Mouse (Mus musculus) splenic B cell, adult 2 months (primary cell): Measurements from ENCODE around the gene 4931429L15Rik.

ENCODE experiments used
- DNase-seq: peaks from one replicate; pipeline ENCODE4 v3.0.0-alpha.2; 2011; ENCODE audit warnings: low read depth, low spot score
- H3K27me3 ChIP-seq: 2 replicates; pipeline ENCODE4 v1.6.1; 2012; ENCODE audit warnings: mild to moderate bottlenecking, low read length, moderate library complexity, mixed read lengths; ENCODE audit not compliant: control insufficient read depth, poor library complexity, insufficient read depth, severe bottlenecking
- H3K36me3 ChIP-seq: 2 replicates; pipeline ENCODE4 v1.6.1; 2012; ENCODE audit warnings: mild to moderate bottlenecking, low read length, moderate library complexity, mixed read lengths; ENCODE audit not compliant: control insufficient read depth, poor library complexity, insufficient read depth, severe bottlenecking

The 4931429L15Rik gene

DNA sequence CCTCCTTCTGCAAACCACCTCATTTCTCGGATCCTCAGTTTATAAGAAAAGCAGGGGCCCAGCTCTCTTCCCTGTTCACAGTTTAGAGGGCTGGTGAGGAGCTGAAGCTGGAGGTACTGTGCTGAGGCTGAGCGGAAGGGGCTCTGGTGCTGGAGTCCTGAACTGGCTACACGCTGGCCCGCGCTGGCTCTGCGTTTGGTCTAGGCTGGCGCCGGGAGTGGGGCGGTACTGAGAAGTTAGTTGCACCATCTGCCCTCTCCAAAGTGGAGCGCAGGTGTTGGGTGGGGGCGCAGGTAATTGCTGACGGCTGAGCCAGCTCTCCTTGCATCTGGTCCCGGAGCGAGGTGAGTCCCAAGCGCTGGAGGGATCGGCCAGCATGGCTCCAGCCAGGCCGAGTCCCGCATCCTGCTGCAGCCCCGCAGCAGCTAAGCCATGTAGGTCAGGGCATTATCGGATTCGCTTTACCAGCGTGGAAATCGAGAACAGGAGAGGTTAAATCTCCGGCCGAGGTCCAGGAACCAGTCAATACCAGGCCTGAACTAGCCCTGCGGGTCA lies 14.8 kb upstream of the 4931429L15Rik start:
- Histone ChIP-seq H3K27me3 (no peaks in the 10 kb centered on the region), H3K36me3 (no peaks in the 10 kb centered on the region)
- no peak for DNase-seq

GRCm38 (mm10) chr9:46331301-46331700 lies 11.5 kb upstream of the 4931429L15Rik start:
- Histone ChIP-seq H3K36me3 (no peaks in the 10 kb centered on the region), H3K27me3 (no peaks in the 10 kb centered on the region)
- no peak for DNase-seq

- DNase-seq, result no peak
- Histone ChIP-seq H3K27me3 (no peaks in the 10 kb centered on the region), H3K36me3 (no peaks in the 10 kb centered on the region)
These were observed 10.8 kb upstream of the 4931429L15Rik start for GRCm38 (mm10) chr9:46330586-46330895.

- Histone ChIP-seq H3K36me3 (no peaks in the 10 kb centered on the region), H3K27me3 (no peaks in the 10 kb centered on the region)
- DNase-seq, result no peak
These were observed 10.2 kb upstream of the 4931429L15Rik start for GRCm38 (mm10) chr9:46329801-46330585.

DNA sequence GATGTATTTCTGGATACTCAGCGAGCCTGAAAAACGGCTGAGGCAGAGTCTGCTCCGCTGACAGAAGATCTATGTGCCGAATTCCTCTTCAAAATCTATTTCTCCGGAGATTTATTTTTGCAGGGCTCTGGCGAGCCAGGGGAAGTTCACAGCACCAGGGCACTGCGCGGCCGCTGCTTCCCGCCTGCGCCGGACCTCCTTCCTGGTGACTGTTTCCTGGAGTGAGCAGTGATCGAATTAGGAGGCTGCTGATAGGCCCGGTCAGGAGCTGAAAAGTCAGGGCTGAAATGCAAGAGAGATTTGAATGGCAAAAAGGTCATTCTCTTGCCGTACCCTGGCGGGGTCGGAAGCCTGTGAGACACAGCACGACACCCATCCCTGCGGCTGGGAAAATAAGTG lies 9.5 kb upstream of the 4931429L15Rik start:
- H3K27me3 ChIP-seq, result no peaks in the 10 kb centered on the region
- no peak for DNase-seq
- H3K36me3 ChIP-seq, result no peaks in the 10 kb centered on the region

DNA sequence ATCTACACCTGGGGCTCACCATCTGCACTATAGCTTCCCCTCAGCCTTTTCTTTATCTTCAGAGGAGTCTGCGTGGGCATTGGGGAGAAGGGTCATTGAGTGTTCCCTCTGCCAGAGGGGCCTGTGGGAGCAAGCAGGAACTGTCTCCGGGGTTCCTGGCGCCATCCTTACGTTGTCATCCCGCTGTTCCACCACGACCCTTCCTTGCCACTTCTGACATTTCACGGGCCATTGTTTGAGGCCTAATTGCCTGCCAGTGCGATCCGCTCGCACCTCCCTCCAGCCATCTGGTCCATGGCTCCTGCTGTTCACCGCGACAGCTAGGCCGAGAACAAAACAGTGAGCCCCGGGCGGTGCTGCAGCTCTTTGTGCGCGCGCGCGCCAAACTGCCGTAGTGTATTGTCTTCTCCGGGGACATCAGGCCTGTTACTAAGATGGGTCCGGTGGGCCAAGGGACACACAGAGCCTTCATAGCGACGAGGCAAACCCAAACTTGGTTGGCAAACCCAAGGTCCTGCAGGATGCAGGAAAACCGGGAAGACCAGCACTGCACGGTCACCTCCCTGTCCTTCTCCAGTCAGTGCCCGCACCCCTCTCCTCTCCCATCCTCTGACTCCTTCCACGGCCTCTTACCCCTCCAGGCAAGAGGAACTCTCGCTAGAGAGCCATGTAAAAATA lies 8.9 kb upstream of the 4931429L15Rik start:
- DNase-seq, result no peak
- Histone ChIP-seq H3K27me3 (no peaks in the 10 kb centered on the region), H3K36me3 (no peaks in the 10 kb centered on the region)

DNA sequence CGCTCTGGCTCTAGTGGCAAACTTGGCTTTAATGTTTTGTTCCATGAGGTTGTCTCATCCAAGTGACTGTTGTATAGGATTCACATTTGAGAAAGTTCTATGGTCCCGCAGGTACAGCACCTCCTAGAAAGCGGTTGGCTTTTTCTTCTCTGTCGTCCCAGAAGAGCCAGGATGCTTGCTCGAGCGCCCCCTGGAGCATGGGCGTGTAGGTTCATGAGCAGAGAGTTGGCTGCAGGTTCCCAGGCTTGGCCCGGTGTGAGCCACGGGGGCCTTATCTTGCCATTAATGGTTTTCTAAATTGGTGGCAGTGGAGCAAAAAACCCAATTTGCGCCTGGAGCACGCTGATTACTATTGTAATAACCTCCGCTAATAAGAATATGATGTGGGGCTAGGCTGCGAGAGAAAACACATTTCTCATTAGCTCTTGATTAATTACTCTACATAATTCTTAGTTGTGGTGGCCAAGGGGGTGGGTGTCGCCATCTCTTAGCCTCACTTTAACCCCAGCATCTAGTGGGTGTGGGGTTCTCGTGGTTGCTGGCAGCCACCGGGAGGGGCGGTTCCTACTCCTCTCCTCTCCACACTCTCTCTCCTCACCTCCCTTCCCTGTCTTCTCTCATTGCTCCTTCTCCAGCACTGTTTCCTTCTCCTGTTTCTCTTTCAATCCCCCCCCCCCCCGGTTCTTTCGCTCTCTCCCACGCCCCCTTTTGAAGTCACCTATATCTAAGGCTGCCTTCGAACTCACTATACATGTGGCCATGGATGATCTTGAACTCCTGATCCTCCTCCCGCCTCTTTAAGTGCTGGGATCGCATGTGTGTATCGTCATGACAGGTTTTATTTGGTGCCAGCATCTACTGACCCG lies 8.2 kb upstream of the 4931429L15Rik start:
- Histone ChIP-seq H3K36me3 (no peaks in the 10 kb centered on the region), H3K27me3 (no peaks in the 10 kb centered on the region)
- DNase-seq, result no peak

GRCm38 (mm10) chr9:46326694-46327405 lies 7.1 kb upstream of the 4931429L15Rik start:
- DNase-seq, result no peak
- Histone ChIP-seq H3K27me3 (no peaks in the 10 kb centered on the region), H3K36me3 (no peaks in the 10 kb centered on the region)

GRCm38 (mm10) chr9:46320461-46320860 lies 675 bp upstream of the 4931429L15Rik start:
- Histone ChIP-seq H3K27me3 (no peaks in the 10 kb centered on the region), H3K36me3 (no peaks in the 10 kb centered on the region)
- no peak for DNase-seq

DNA sequence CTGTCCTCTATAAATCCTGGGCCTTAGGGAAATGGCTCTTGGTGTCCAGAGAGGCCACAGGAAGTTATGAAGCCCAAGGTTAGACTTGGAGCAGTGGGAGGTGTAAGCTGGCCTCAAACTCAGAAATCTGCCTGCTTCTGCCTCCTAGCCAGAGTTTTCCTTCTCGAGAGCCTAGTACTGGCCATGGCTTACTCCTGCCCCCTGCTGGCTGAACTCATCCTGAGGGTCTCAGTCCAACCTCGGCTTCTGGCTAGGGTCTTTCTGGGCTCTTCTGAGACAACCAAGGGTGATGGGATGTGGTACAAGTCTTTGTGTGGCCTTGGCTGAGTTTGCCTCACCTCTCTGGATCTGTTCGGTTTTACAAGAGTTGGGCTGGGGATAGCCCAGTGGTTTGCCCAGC lies 1.8 kb downstream of the 4931429L15Rik start:
- H3K36me3 ChIP-seq, result no peaks in the 10 kb centered on the region
- DNase-seq, result peak; percentile 6
- H3K27me3 ChIP-seq, result no peaks in the 10 kb centered on the region

DNA sequence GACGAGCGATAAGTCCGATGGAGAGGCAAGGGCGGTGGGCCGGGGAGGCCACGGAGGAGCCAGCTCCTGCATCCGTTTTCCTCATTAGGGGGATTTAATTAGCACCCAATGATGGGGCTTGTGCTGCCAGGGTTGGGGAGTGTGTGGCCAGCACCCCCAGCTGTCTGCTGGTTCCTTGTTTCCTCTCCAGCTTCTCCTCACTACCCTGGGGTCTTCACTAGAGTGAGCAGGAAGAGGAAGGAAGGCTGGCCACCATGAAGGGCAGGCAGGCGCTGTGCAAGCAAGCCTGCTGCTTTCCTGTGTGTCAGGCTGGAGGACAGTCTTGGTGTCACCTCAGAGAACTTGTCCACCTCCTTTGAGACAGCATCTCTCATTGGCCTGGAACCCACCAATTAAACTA lies 2.9 kb downstream of the 4931429L15Rik start:
- DNase-seq, result no peak
- H3K27me3 ChIP-seq, result no peaks in the 10 kb centered on the region
- H3K36me3 ChIP-seq, result no peaks in the 10 kb centered on the region

DNA sequence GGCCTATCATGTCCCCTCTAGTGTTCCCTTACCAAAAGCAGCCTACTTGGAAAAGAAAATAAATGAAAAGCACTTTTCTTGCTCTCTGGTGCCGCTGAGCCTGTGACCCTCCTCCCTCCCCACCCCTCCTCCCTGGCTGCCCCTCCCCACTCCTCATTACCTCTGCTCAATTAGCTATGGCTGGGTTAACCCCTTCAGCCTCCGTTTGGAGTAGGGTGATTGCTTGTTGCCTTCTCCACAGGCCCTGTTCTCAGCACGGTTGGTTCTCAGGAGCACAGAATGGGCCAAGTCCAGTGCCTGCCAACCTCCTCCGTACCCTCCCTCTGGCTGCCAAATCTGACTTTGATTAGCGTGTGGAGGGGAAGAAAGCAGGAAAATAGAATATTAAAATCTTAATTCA lies 3.4 kb downstream of the 4931429L15Rik start:
- Histone ChIP-seq H3K36me3 (no peaks in the 10 kb centered on the region), H3K27me3 (no peaks in the 10 kb centered on the region)
- DNase-seq, result no peak

GRCm38 (mm10) chr9:46315807-46316365 lies 3.9 kb downstream of the 4931429L15Rik start:
- DNase-seq, result no peak
- H3K27me3 ChIP-seq, result no peaks in the 10 kb centered on the region
- no peaks in the 10 kb centered on the region for H3K36me3 ChIP-seq

DNA sequence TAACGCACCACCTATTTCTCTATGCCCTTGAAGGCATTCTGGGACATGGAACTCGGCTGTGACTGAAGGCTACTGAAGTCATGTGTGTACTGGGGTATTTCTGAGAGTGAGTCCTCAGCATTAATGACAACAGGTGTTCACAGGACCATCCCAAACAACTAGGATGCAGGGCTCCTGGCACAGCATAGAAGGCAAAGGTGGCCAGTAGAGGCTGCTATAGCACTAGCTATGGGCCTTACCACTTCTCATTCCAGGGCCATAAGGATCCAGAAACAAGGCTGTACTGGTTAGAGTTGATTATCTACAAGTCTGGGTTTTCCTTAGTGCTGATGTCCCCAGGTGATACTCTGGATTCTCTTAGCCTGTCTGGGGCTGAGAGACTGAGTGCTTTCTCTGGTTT lies 4.9 kb downstream of the 4931429L15Rik start:
- H3K27me3 ChIP-seq, result no peaks in the 10 kb centered on the region
- no peaks in the 10 kb centered on the region for H3K36me3 ChIP-seq
- DNase-seq, result no peak
